Mouse (Mus musculus) spleen, adult 10 weeks (tissue): ENCODE measurements around the gene Med4. TPM values are rescaled to one million over a fixed set of nuclear protein-coding genes. Genes with fewer than 3 reads are reported as not detected.

Experiments used
- polyA plus RNA-seq: library from polyadenylated mRNA; stranded (reverse); fragments of 350-450 nt; fragmentation: Illumina TruSeq; extraction: RNeasy Lipid Tissue Mini Kit (QIAGEN cat#74804); gene quantifications from one replicate; pipeline ENCODE4 v1.2.3, GENCODE M21; 2015; ENCODE audit warnings: low replicate concordance; ENCODE audit not compliant: insufficient read depth

The Med4 gene
- 58.6 TPM for polyA plus RNA-seq

DNA sequence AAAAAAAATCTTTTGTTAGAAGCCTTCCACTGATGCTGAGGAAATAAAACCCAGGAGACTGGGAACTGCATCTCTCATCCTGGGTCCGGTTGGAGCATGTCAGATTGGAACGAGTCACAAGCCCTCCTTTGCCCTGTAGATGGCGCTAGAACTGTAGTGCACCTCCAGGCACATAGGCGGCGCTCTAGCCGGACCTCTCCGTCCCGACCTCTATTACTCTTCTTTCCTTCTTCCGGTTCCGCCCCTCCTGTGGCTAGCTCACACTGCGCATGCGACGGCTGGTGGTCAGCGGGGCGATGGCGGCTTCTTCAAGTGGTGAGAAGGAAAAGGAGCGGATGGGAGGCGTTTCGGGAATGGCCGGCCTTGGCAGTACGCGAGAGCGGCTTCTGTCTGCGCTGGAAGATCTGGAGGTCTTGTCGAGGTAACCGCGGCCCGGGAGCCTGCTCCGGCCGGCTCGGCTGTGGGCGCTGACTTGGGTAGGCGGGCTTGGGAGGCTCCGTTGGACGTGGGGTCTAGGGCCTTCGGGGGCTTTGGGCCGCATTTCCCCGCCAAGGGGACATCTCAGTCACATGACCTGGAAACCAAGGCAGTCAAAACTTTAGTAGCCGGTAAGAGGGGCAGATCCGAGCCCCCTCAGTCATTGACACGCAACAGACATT, at the start of gene Med4:
Gene Med4, plus strand, starts transcription at position 261 of the 659 bp plus-strand sequence.

GRCm38 (mm10) chr14:73524766-73525448, 15.1 kb downstream of the Med4 start, which contains the start of gene Sucla2:
Sucla2 (plus strand) TSS chr14:73525319.

DNA sequence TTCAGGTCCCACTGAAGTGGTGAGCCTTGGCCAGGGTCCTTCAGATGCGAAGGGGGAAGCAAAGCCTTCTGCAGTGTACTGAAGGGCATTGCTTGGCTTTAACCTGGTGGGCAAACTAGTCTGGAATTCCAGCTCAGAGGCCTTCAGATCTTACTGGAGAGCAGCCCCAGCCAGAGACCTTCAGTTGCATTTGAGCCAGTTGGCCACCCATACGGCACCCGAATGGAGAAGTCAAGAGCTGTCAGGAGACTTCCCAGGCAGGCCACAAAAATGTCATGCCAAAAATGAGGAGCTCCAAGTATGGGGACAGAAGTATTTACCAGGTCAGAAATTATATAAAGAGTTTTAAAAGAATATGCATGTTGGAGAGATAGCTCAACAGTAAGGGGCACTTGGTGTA, 38.2 kb downstream of the Med4 start, which contains the start of gene Nudt15:
Gene Nudt15, minus strand, starts transcription at position 192 of the 400 bp plus-strand sequence.

Other genes with a start within 250 kb of the Med4 start
- 81.4 TPM for gene Rb1, start 184.2 kb upstream of the Med4 start, polyA plus RNA-seq
- gene Itm2b, start 124.7 kb upstream of the Med4 start, polyA plus RNA-seq, result 1,128 TPM
- 73.1 TPM for gene Sucla2, start 15.3 kb downstream of the Med4 start, polyA plus RNA-seq
- gene Nudt15, start 38.2 kb downstream of the Med4 start, polyA plus RNA-seq, result 11.0 TPM
- gene Gm21750, start 151.2 kb downstream of the Med4 start, polyA plus RNA-seq, result not detected